Mouse (Mus musculus) lung, adult 2 months (tissue): ENCODE results near the gene Gbp8.

ENCODE experiments used
- CTCF ChIP-seq: fragments of 200-500 bp; IDR thresholded peaks from 2 replicates; pipeline ENCODE4 v1.5.1; 2011; ENCODE audit warnings: mild to moderate bottlenecking, low read length, control low read depth; ENCODE audit not compliant: insufficient read depth
- POLR2A ChIP-seq: fragments of 200-500 bp; IDR thresholded peaks from 2 replicates; pipeline ENCODE4 v1.6.1; 2011; ENCODE audit warnings: low read depth, mild to moderate bottlenecking, control low read depth, low read length, borderline replicate concordance; ENCODE audit errors: extremely low read depth

- TF ChIP-seq CTCF (no peak), POLR2A (no peak)
Observed at GRCm38 (mm10) chr5:104982535-104982934, 156.8 kb downstream of the Gbp8 start, which contains the start of gene Abcg3.
